Mouse (Mus musculus): ENCODE data around the gene Gm5741. TPM values are rescaled to one million over a fixed set of nuclear protein-coding genes. Genes with fewer than 3 reads are reported as not detected.
A peak's percentile ranks its signal among the peaks of the same experiment; 100 is the strongest.

Gene Gm5741
- polyA plus RNA-seq, 1 experiment from 2014 or later = not detected

DNA sequence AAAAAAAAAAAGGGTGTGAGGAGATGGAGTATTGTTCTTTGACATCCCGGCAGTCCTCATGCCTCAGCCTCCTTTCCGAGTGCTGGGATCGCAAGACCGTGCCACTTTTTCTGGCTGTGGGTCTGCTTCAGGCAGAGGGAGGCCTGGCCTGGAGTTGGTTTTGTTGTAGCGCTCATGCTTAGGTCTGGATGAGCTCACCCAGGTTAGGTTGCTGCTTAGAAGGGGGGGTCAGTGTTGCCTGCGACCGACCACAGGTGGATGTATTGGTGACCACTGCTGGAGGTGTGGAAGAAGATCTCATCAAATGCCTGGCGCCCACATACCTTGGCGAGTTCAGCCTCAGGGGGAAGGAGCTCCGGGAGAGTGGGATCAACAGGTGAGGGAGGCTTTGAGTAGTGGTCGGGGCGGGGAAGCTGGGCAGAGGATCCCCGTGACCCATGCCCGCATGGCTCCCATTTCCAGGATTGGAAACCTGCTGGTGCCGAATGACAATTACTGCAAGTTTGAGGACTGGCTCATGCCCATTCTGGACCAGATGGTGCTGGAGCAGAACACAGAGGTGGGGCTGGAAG lies 5.3 kb upstream of the Gm5741 start:
- no peaks in the 10 kb centered on the region for H3K27me3 ChIP-seq (ENCODE audit: control insufficient read depth, insufficient read depth, low read length)
- TF ChIP-seq CTCF (IDR thresholded peaks at IDR 0.05; ENCODE audit: low read depth) (no peak), EP300 (optimal IDR thresholded peaks at IDR 0.05) (no peak)
- no peaks in the 10 kb centered on the region for H3K9me3 ChIP-seq (ENCODE audit: control insufficient read depth, low read length)
- ATAC-seq (ENCODE audit: low FRiP score, low TSS enrichment) (no peak), DNase-seq (ENCODE audit: low spot score) (no peak)
- H3K27ac ChIP-seq (replicated peaks) = no peak overlapping the region
- no peak overlapping the region for H3K9ac ChIP-seq (ENCODE audit: low read length)
- no peak overlapping the region for H3K4me2 ChIP-seq (replicated peaks; ENCODE audit: low read depth)
- 0 out of 2 replicates have a peak, but pooled peaks cover 4% of the 10 kb centered on the region for H3K4me1 ChIP-seq (replicated peaks; ENCODE audit: control insufficient read depth, insufficient read depth)
- peaks cover 11% of the 10 kb centered on the region; the same call in 1 of the 2 replicates for H3K36me3 ChIP-seq (ENCODE audit: control insufficient read depth, insufficient read depth, low read length)
- WGBS = 92% methylated on average over 15 of the region's 15 CpGs
- H3K4me3 ChIP-seq (ENCODE audit: low read depth, low read length) = no peak overlapping the region

DNA sequence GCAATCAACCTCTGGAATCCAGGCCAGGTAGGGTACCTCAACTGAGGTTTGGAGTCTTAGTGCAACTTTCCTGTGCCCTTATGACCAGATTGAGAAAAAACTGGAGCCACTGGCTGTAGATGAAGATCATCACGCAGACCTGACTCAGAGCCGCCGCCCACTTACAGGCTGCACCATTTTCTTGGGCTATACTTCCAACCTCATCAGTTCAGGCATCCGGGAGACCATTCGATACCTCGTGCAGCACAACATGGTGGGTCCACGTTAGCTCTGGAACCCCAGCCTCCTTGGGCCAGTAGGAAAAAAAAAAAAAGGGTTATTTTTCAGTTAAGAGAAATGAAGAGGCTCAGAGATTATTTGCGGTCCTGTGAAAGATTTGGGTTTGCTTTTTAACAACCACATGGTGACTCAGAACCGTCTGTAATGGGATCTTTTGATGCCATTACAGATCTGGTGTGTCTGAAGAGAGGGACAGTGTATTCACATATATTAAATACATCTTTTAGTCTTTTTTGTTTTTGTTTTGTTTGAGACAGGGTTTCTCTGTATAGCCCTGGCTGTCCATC lies 4.7 kb upstream of the Gm5741 start:
- H3K27me3 ChIP-seq (ENCODE audit: control insufficient read depth, insufficient read depth, low read length) = no peaks in the 10 kb centered on the region
- peak overlapping the region; percentile 90 for H3K4me3 ChIP-seq (ENCODE audit: low read depth, low read length)
- no peak for DNase-seq (ENCODE audit: low spot score)
- WGBS = 37% methylated on average over 9 of the region's 9 CpGs
- peak overlapping the region; percentile 94 for H3K9ac ChIP-seq (ENCODE audit: low read length)
- H3K9me3 ChIP-seq (ENCODE audit: control insufficient read depth, low read length) = no peaks in the 10 kb centered on the region
- peaks cover 11% of the 10 kb centered on the region; the same call in 1 of the 2 replicates for H3K36me3 ChIP-seq (ENCODE audit: control insufficient read depth, insufficient read depth, low read length)
- peak overlapping the region; percentile 68 for H3K4me2 ChIP-seq (replicated peaks; ENCODE audit: low read depth)
- ATAC-seq (ENCODE audit: low FRiP score, low TSS enrichment) = no peak; the same call in 1 of the 2 replicates
- peak overlapping the region; percentile 98 for H3K27ac ChIP-seq (replicated peaks)
- 0 out of 2 replicates have a peak, but pooled peaks cover 4% of the 10 kb centered on the region for H3K4me1 ChIP-seq (replicated peaks; ENCODE audit: control insufficient read depth, insufficient read depth)
- no peak for TF ChIP-seq EP300 (optimal IDR thresholded peaks at IDR 0.05)
- no peak for TF ChIP-seq CTCF (IDR thresholded peaks at IDR 0.05; ENCODE audit: low read depth)

GRCm38 (mm10) chr8:85071514-85072281 lies 3.9 kb upstream of the Gm5741 start, which contains the start of gene Dhps:
Dhps (plus strand) TSS chr8:85071757.
- H3K36me3 ChIP-seq (ENCODE audit: control insufficient read depth, insufficient read depth, low read length) = peaks cover 11% of the 10 kb centered on the region; the same call in 1 of the 2 replicates
- peak within 1 kb of the TSS; percentile 90 for H3K4me3 ChIP-seq (ENCODE audit: low read depth, low read length)
- no peaks in the 10 kb centered on the region for H3K27me3 ChIP-seq (ENCODE audit: control insufficient read depth, insufficient read depth, low read length)
- peak; percentile 90 for ATAC-seq (ENCODE audit: low FRiP score, low TSS enrichment)
- peak within 1 kb of the TSS; percentile 68 for H3K4me2 ChIP-seq (replicated peaks; ENCODE audit: low read depth)
- no peaks in the 10 kb centered on the region for H3K9me3 ChIP-seq (ENCODE audit: control insufficient read depth, low read length)
- DNase-seq (ENCODE audit: low spot score) = peak; percentile 93
- H3K4me1 ChIP-seq (replicated peaks; ENCODE audit: control insufficient read depth, insufficient read depth) = 0 out of 2 replicates have a peak, but pooled peaks cover 4% of the 10 kb centered on the region
- peak within 1 kb of the TSS; percentile 98 for H3K27ac ChIP-seq (replicated peaks)
- H3K9ac ChIP-seq (ENCODE audit: low read length) = peak within 1 kb of the TSS; percentile 94
- under 1% methylated on average over 67 of the region's 68 CpGs for WGBS
- TF ChIP-seq CTCF (IDR thresholded peaks at IDR 0.05; ENCODE audit: low read depth) (peak; percentile 54), EP300 (optimal IDR thresholded peaks at IDR 0.05) (peak; percentile 72)

- 0 out of 2 replicates have a peak, but pooled peaks cover 11% of the 10 kb centered on the region for H3K36me3 ChIP-seq (ENCODE audit: control insufficient read depth, insufficient read depth, low read length)
- TF ChIP-seq EP300 (optimal IDR thresholded peaks at IDR 0.05) = no peak
- TF ChIP-seq CTCF (IDR thresholded peaks at IDR 0.05; ENCODE audit: low read depth) = no peak
- DNase-seq (ENCODE audit: low spot score) = no peak
- H3K9ac ChIP-seq (ENCODE audit: low read length) = no peak overlapping the region
- H3K27ac ChIP-seq (replicated peaks) = peak overlapping the region; percentile 98; the same call in 1 of the 2 replicates
- no peaks in the 10 kb centered on the region for H3K9me3 ChIP-seq (ENCODE audit: control insufficient read depth, low read length)
- ATAC-seq (ENCODE audit: low FRiP score, low TSS enrichment) = no peak
- WGBS = 79% methylated on average over 5 of the region's 5 CpGs
- H3K4me3 ChIP-seq (ENCODE audit: low read depth, low read length) = peak overlapping the region; percentile 90
- 0 out of 2 replicates have a peak, but pooled peaks cover 4% of the 10 kb centered on the region for H3K4me1 ChIP-seq (replicated peaks; ENCODE audit: control insufficient read depth, insufficient read depth)
- no peaks in the 10 kb centered on the region for H3K27me3 ChIP-seq (ENCODE audit: control insufficient read depth, insufficient read depth, low read length)
- peak overlapping the region; percentile 68 for H3K4me2 ChIP-seq (replicated peaks; ENCODE audit: low read depth)
Measured at GRCm38 (mm10) chr8:85071041-85071440, 3.3 kb upstream of the Gm5741 start.

DNA sequence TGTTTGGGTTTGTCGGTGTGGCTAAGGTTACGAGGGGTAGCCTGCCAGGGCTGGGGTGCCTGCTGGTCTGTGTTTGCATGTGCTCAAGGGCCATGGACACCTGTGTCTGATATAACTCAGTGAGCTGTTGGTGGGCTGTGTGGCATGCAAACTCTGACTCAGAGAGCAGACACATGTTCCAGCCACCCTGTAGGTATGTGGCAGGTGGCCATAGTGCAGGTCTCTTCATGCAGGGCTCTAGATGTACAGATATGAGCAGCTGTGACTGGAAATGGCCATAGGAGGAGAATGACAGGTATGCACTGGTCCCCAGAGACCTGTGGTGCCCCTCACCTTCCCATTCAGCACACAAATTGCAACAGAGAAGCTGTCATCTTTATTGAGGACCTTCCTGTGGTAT lies 627 bp downstream of the Gm5741 start:
- Histone ChIP-seq H3K4me3 (ENCODE audit: low read depth, low read length) (no peak overlapping the region), H3K4me2 (replicated peaks; ENCODE audit: low read depth) (no peak overlapping the region), H3K27ac (replicated peaks) (no peak overlapping the region), H3K9me3 (ENCODE audit: control insufficient read depth, low read length) (no peaks in the 10 kb centered on the region), H3K27me3 (ENCODE audit: control insufficient read depth, insufficient read depth, low read length) (no peaks in the 10 kb centered on the region), H3K36me3 (ENCODE audit: control insufficient read depth, insufficient read depth, low read length) (no peaks in the 10 kb centered on the region), H3K9ac (ENCODE audit: low read length) (no peak overlapping the region), H3K4me1 (replicated peaks; ENCODE audit: control insufficient read depth, insufficient read depth) (0 out of 2 replicates have a peak, but pooled peaks cover 2% of the 10 kb centered on the region)
- TF ChIP-seq CTCF (IDR thresholded peaks at IDR 0.05; ENCODE audit: low read depth) (no peak), EP300 (optimal IDR thresholded peaks at IDR 0.05) (no peak)
- 87% methylated on average over 2 of the region's 2 CpGs for WGBS
- no peak for DNase-seq (ENCODE audit: low spot score)
- no peak for ATAC-seq (ENCODE audit: low FRiP score, low TSS enrichment)
